Mouse (Mus musculus) limb, embryonic 11.5 days (tissue): Measurements from ENCODE around the gene Sh3bp1. TPM values are rescaled to one million over a fixed set of nuclear protein-coding genes. Genes with fewer than 3 reads are reported as not detected.

Experiments
- ATAC-seq: fragments of 200-750 bp; cut with Nextera tagmentation; 2 replicates; pipeline ENCODE4 v1.8.0; 2017; ENCODE audit warnings: low read depth; ENCODE audit not compliant: insufficient number of reproducible peaks, low FRiP score, low TSS enrichment
- DNase-seq: peaks from one replicate; pipeline ENCODE4 v3.0.0-alpha.2; 2015; ENCODE audit warnings: low spot score
- H3K27ac ChIP-seq: fragments of 300-500 bp; sonication (generic); replicated peaks from 2 replicates; pipeline ENCODE4 v1.5.1; 2014; ENCODE audit warnings: low read depth, mild to moderate bottlenecking, low read length
- H3K27me3 ChIP-seq: fragments of 300-500 bp; sonication (generic); 2 replicates; pipeline ENCODE4 v1.6.1; 2014; ENCODE audit warnings: mild to moderate bottlenecking, low read length, mixed read lengths; ENCODE audit not compliant: control insufficient read depth, insufficient read depth
- H3K36me3 ChIP-seq: fragments of 300-500 bp; sonication (generic); 2 replicates; pipeline ENCODE4 v1.6.1; 2014; ENCODE audit warnings: mild to moderate bottlenecking, low read length, moderate library complexity, mixed read lengths; ENCODE audit not compliant: control insufficient read depth, insufficient read depth
- H3K4me1 ChIP-seq: fragments of 300-500 bp; sonication (generic); 2 replicates; pipeline ENCODE4 v1.6.1; 2014; ENCODE audit warnings: low read length, mixed read lengths; ENCODE audit not compliant: control insufficient read depth, insufficient read depth
- H3K4me2 ChIP-seq: fragments of 300-500 bp; sonication (generic); 2 replicates; pipeline ENCODE4 v1.6.1; 2014; ENCODE audit warnings: low read depth, mild to moderate bottlenecking, moderate library complexity; ENCODE audit not compliant: severe bottlenecking
- H3K4me3 ChIP-seq: fragments of 300-500 bp; sonication (generic); 2 replicates; pipeline ENCODE4 v1.5.1; 2014; ENCODE audit warnings: low read depth, low read length
- H3K9ac ChIP-seq: fragments of 300-500 bp; sonication (generic); 2 replicates; pipeline ENCODE4 v1.6.1; 2014; ENCODE audit warnings: mild to moderate bottlenecking, low read length
- H3K9me3 ChIP-seq: fragments of 300-500 bp; sonication (generic); 2 replicates; pipeline ENCODE4 v1.6.1; 2016; ENCODE audit warnings: low read length; ENCODE audit not compliant: control insufficient read depth
- WGBS: fragments of 180-500 bp; shearing (Covaris S2); extraction: QIAGEN DNeasy Blood & Tissue Kit; methylation state at CpG from one replicate; pipeline ENCODE4 v1.1.7; 2014; 5-methylcytosine and 5-hydroxymethylcytosine counted together
- polyA plus RNA-seq: library from polyadenylated mRNA; unstranded; fragments of >200 nt; fragmentation: Nextera tagmentation; extraction: Ambion mirVana; gene quantifications from 2 replicates; pipeline ENCODE4 v1.2.1, GENCODE M21; 2014

Gene Sh3bp1
- polyA plus RNA-seq, 1 experiment from 2014 or later, result 45.0 TPM

DNA sequence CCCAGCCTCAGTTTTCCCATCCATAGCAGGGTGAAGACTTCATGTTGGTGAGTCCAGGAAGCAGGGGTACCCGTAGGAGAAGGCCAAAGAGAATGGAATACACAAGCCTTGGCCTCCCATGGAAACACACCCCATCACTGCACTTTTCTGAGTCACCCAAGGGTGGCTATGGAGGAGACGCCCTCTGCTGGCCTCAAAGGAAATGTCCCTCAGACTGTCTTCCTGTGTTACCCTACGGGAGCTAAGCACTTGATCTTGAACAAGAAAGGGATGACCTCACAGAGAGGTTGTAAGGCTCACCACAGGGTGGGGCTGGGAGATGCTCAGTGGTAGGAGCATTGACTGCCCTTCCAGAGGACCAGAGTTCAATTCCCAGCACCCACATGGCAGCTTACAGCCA, 32.0 kb downstream of the Sh3bp1 start:
- H3K4me2 ChIP-seq, result no peak overlapping the region
- peaks cover 5% of the 10 kb centered on the region; the same call in 1 of the 2 replicates for H3K36me3 ChIP-seq
- 30% methylated on average over 3 of the region's 3 CpGs for WGBS
- H3K27ac ChIP-seq, result no peak overlapping the region
- DNase-seq (no peak), ATAC-seq (no peak)
- peaks cover 8% of the 10 kb centered on the region; the same call in 1 of the 2 replicates for H3K4me1 ChIP-seq
- H3K9ac ChIP-seq, result no peak overlapping the region
- H3K9me3 ChIP-seq, result no peaks in the 10 kb centered on the region
- H3K4me3 ChIP-seq, result no peak overlapping the region
- H3K27me3 ChIP-seq, result no peaks in the 10 kb centered on the region

DNA sequence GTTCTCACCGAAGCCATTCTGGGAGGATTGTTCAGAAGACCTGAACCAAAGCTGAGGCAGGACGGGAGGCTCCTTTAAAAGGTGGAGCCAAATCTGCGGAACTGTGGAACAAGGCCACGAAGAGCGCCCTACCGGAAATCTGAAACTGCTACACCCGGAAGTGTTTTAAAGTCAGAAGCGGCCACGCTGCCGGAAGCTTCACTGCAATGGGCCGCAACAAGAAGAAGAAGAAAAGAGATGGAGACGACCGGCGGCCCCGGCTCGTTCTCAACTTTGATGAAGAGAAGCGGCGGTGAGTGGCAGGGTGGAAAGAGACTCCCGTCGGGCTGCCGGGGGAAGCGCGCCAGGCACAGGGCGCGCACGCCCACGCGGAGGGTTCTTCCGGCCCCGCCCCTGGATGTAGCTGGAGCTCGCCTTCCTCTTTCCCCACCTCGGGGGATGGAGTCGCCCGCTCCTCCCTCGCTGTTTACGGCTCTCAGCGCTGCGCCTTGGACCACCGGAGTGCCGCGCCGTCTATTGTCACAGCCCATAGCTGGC, 35.3 kb downstream of the Sh3bp1 start, which contains the start of gene Nol12:
Gene Nol12 (plus strand): TSS at position 150 of the 537 bp plus-strand sequence.
- Histone ChIP-seq H3K9ac (peak within 1 kb of the TSS; percentile 70), H3K27me3 (no peaks in the 10 kb centered on the region), H3K4me2 (peak within 1 kb of the TSS; percentile 46), H3K36me3 (peaks cover 6% of the 10 kb centered on the region), H3K4me1 (peaks cover 4% of the 10 kb centered on the region; the same call in 1 of the 2 replicates), H3K4me3 (peak within 1 kb of the TSS; percentile 80), H3K9me3 (no peaks in the 10 kb centered on the region), H3K27ac (peak within 1 kb of the TSS; percentile 82)
- ATAC-seq (peak; percentile 71), DNase-seq (peak; percentile 90)
- WGBS, result under 1% methylated on average over 42 of the region's 42 CpGs

DNA sequence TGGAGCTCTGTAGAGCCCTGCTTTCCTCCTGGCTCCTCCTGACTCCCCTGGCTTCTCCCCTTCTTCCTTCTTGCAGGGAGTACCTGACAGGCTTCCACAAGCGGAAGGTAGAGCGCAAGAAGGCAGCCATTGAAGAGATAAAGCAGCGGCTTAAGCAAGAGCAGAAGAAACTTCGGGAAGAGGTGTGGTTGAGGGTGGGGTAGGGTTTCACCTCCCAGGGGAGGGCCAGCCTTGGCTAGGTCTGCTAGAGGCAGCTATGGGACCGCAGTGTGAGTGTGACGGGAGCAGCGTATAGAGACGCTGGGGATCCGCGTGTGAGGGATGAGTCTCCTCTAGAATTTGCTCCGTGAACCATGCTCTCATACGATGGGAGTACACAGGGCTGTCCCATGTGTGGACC, 36.8 kb downstream of the Sh3bp1 start:
- Histone ChIP-seq H3K27ac (no peak overlapping the region), H3K4me3 (no peak overlapping the region), H3K9me3 (no peaks in the 10 kb centered on the region), H3K4me1 (peaks cover 4% of the 10 kb centered on the region; the same call in 1 of the 2 replicates), H3K36me3 (peaks cover 20% of the 10 kb centered on the region), H3K4me2 (0 out of 2 replicates have a peak overlapping the region, but pooled peaks have one; percentile 46), H3K27me3 (no peaks in the 10 kb centered on the region), H3K9ac (0 out of 2 replicates have a peak overlapping the region, but pooled peaks have one; percentile 12)
- WGBS, result 92% methylated on average over 12 of the region's 12 CpGs
- no peak for ATAC-seq
- no peak for DNase-seq

DNA sequence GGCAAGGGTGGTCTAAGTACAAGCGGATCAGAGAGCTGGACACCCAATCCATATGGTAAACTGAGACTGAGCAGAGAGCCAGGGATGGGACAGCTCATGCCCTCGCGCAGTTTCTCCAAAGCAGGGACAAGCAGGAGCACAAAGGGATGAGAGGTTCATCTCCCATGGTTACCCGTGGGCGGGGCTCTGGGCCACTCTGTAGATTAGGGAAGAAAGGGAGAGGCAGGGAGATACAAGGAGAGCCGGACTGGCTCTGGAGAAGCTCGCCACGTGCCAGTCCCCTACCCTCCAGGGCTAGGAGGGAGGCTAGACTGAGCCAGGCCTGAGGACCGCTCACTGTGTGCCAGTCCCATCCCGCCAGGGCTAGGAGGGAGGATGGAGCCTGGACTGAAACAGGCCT, 37.7 kb downstream of the Sh3bp1 start:
- no peak for ATAC-seq
- Histone ChIP-seq H3K4me3 (no peak overlapping the region), H3K27me3 (no peaks in the 10 kb centered on the region), H3K4me1 (peaks cover 4% of the 10 kb centered on the region; the same call in 1 of the 2 replicates), H3K36me3 (peaks cover 22% of the 10 kb centered on the region), H3K9me3 (no peaks in the 10 kb centered on the region), H3K4me2 (no peak overlapping the region), H3K9ac (no peak overlapping the region), H3K27ac (no peak overlapping the region)
- WGBS, result 96% methylated on average over 10 of the region's 10 CpGs
- no peak for DNase-seq

DNA sequence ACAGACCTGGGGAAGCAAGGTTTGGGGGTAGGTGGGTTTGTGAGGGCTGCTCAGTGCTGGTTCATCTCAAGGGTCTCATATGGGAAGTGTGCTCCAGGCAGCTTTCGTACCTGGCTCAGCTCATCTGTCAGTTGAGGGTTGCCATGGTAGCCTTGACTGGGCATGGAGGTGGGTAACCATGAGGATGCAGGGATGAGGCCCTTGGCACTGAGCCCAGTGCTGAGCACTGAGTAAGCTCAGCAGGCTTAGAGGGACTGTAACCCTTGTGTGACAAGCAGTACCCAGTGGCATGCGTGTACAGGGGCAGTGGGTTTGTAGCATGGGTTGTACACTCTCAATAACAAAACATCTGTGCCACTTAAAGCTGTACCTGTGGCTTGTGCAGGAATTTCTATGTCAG, 38.4 kb downstream of the Sh3bp1 start:
- ATAC-seq (no peak), DNase-seq (no peak)
- Histone ChIP-seq H3K4me1 (peaks cover 4% of the 10 kb centered on the region; the same call in 1 of the 2 replicates), H3K9me3 (no peaks in the 10 kb centered on the region), H3K9ac (no peak overlapping the region), H3K4me2 (no peak overlapping the region), H3K4me3 (no peak overlapping the region), H3K36me3 (peaks cover 22% of the 10 kb centered on the region), H3K27me3 (no peaks in the 10 kb centered on the region), H3K27ac (no peak overlapping the region)
- 92% methylated on average over 2 of the region's 2 CpGs for WGBS

DNA sequence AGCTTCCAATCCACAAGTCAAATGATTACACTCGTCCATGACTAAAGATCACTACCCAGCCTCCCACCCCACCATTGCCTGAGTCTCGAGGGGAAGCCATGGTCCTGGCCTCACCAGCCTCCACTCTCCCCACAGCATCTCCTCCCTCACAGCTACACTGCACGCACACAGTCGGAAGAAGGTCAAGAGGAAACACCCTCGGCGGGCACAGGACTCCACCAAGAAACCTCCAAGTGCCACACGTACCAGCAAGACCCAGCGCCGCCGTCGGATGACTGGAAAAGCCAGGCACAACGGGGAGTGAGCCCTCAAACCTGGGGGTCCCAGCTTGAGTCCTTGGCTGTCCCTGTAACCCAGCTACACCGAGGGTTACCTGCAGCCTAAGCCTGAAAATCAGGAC, 40.8 kb downstream of the Sh3bp1 start:
- H3K4me3 ChIP-seq, result no peak overlapping the region
- H3K4me1 ChIP-seq, result peaks cover 4% of the 10 kb centered on the region; the same call in 1 of the 2 replicates
- no peaks in the 10 kb centered on the region for H3K9me3 ChIP-seq
- no peak overlapping the region for H3K9ac ChIP-seq
- H3K4me2 ChIP-seq, result no peak overlapping the region
- ATAC-seq (no peak), DNase-seq (no peak)
- H3K27ac ChIP-seq, result no peak overlapping the region
- peaks cover 22% of the 10 kb centered on the region for H3K36me3 ChIP-seq
- WGBS, result 93% methylated on average over 13 of the region's 13 CpGs
- no peaks in the 10 kb centered on the region for H3K27me3 ChIP-seq

DNA sequence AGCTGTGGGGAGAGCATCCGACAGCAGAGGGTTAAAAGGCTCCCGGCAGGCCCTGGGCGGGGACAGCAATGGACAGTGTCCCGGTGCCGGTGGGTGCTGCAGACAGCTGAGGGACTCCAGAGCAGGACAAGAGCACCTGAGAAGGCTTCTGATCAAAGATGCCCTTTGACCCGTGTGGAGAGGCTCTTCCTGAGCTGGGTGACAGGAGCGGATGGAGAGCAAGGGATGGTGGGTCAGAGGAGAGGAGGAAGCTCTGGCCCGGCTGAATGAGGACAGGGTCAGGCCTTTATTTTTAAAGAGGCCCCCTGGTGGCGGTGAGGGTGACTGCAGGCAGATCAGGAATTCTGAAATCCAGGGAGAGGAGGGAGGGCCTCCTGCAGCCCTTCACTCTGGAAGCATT, 43.1 kb downstream of the Sh3bp1 start:
- Histone ChIP-seq H3K27ac (no peak overlapping the region; the same call in 1 of the 2 replicates), H3K4me2 (peak overlapping the region; percentile 42), H3K4me1 (no peaks in the 10 kb centered on the region), H3K9ac (no peak overlapping the region; the same call in 1 of the 2 replicates), H3K27me3 (no peaks in the 10 kb centered on the region), H3K4me3 (peak overlapping the region; percentile 14), H3K9me3 (no peaks in the 10 kb centered on the region), H3K36me3 (peaks cover 17% of the 10 kb centered on the region)
- DNase-seq (peak; percentile 90), ATAC-seq (peak; percentile 26; the same call in 1 of the 2 replicates)
- WGBS, result 5% methylated on average over 9 of the region's 9 CpGs

DNA sequence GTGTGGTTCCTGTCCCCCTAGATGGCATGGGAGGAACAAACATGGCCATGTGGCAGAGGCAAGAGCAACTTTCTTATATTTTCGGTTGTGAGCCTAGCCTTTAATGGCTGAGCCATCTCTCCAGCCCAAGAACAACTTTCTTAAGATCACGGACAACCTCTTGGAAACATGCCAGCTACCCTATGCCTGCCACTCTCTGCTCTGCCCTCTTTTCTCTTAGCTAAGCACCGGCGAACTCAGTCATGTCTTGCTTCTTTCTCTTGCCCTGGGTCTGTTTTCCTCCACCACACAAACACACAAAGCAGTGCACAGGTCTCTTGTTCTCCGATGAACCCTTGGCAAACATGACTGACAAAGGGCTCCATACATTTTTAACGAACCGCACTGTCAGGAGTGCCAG, 46.7 kb downstream of the Sh3bp1 start:
- H3K9me3 ChIP-seq, result no peaks in the 10 kb centered on the region
- ATAC-seq (no peak), DNase-seq (no peak)
- H3K4me2 ChIP-seq, result no peak overlapping the region
- 92% methylated on average over 7 of the region's 7 CpGs for WGBS
- no peaks in the 10 kb centered on the region for H3K27me3 ChIP-seq
- no peak overlapping the region for H3K9ac ChIP-seq
- H3K4me1 ChIP-seq, result peaks cover 7% of the 10 kb centered on the region
- H3K4me3 ChIP-seq, result no peak overlapping the region
- peaks cover 4% of the 10 kb centered on the region; the same call in 1 of the 2 replicates for H3K36me3 ChIP-seq
- H3K27ac ChIP-seq, result no peak overlapping the region
